Mouse (Mus musculus): ENCODE measurements around the gene Aurkb. TPM values are rescaled to one million over a fixed set of nuclear protein-coding genes. Genes with fewer than 3 reads are reported as not detected.

The Aurkb gene
- 16.9 and 19.1 TPM in 2 replicates for polyA plus RNA-seq (2012; rRNA removed)

GRCm38 (mm10) chr11:69045531-69046394 lies at the start of gene Aurkb:
Aurkb (plus strand) TSS chr11:69045647.

GRCm38 (mm10) chr11:69008182-69009121 lies 37.0 kb upstream of the Aurkb start, which contains the start of gene Pfas:
Pfas (minus strand) TSS chr11:69008460.

GRCm38 (mm10) chr11:69015644-69016441 lies 29.6 kb upstream of the Aurkb start, which contains the start of gene Ctc1:
Ctc1 (plus strand) TSS chr11:69015911.

GRCm38 (mm10) chr11:69059357-69059974 lies 14.0 kb downstream of the Aurkb start, which contains the start of gene Borcs6:
Borcs6 (plus strand) TSS chr11:69059717.

GRCm38 (mm10) chr11:69070590-69071222 lies 25.3 kb downstream of the Aurkb start, which contains the start of gene Tmem107:
Tmem107 (plus strand) TSS chr11:69070806.

GRCm38 (mm10) chr11:69088103-69088855 lies 42.8 kb downstream of the Aurkb start, which contains the start of gene Vamp2:
Vamp2 (plus strand) TSS chr11:69088490.

GRCm38 (mm10) chr11:69094697-69095429 lies 49.4 kb downstream of the Aurkb start, which contains the start of gene Per1:
Per1 (plus strand) TSS chr11:69095217.

Other genes with a start within 250 kb of the Aurkb start
- gene Ndel1, start 173.8 kb upstream of the Aurkb start, polyA plus RNA-seq (2012; rRNA removed) = 82.7 and 83.6 TPM in 2 replicates
- 0.05 and 0.34 TPM in 2 replicates for gene Rnf222, start 157.1 kb upstream of the Aurkb start, polyA plus RNA-seq (2012; rRNA removed)
- gene Rpl26, start 144.1 kb upstream of the Aurkb start, polyA plus RNA-seq (2012; rRNA removed) = 2,315 and 2,419 TPM in 2 replicates
- 3.6 and 4.3 TPM in 2 replicates for gene Odf4, start 118.6 kb upstream of the Aurkb start, polyA plus RNA-seq (2012; rRNA removed)
- 32.4 and 33.6 TPM in 2 replicates for gene Arhgef15, start 88.2 kb upstream of the Aurkb start, polyA plus RNA-seq (2012; rRNA removed)
- 2.6 and 2.7 TPM in 2 replicates for gene Slc25a35, start 77.5 kb upstream of the Aurkb start, polyA plus RNA-seq (2012; rRNA removed)
- gene Rangrf, start 70.5 kb upstream of the Aurkb start, polyA plus RNA-seq (2012; rRNA removed) = 26.9 and 31.1 TPM in 2 replicates
- 21.3 and 22.2 TPM in 2 replicates for gene Pfas, start 37.2 kb upstream of the Aurkb start, polyA plus RNA-seq (2012; rRNA removed)
- 102 and 109 TPM in 2 replicates for gene Ctc1, start 29.7 kb upstream of the Aurkb start, polyA plus RNA-seq (2012; rRNA removed)
- gene Borcs6, start 14.1 kb downstream of the Aurkb start, polyA plus RNA-seq (2012; rRNA removed) = 25.1 and 25.6 TPM in 2 replicates
- gene Tmem107, start 25.2 kb downstream of the Aurkb start, polyA plus RNA-seq (2012; rRNA removed) = 32.3 and 33.9 TPM in 2 replicates
- gene Vamp2, start 42.8 kb downstream of the Aurkb start, polyA plus RNA-seq (2012; rRNA removed) = 324 and 361 TPM in 2 replicates
- 11.5 and 13.7 TPM in 2 replicates for gene Per1, start 49.6 kb downstream of the Aurkb start, polyA plus RNA-seq (2012; rRNA removed)
- 1.6 and 1.7 TPM in 2 replicates for gene Hes7, start 74.8 kb downstream of the Aurkb start, polyA plus RNA-seq (2012; rRNA removed)
- gene 9130213A22Rik, start 76.9 kb downstream of the Aurkb start, polyA plus RNA-seq (2012; rRNA removed) = 1.2 TPM in 2 replicates
- gene Aloxe3, start 80.2 kb downstream of the Aurkb start, polyA plus RNA-seq (2012; rRNA removed) = 16.7 and 18.3 TPM in 2 replicates
- gene Alox12b, start 111.3 kb downstream of the Aurkb start, polyA plus RNA-seq (2012; rRNA removed) = 0.49 and 1.0 TPM in 2 replicates
- 0.36 and 0.44 TPM in 2 replicates for gene Alox8, start 152.2 kb downstream of the Aurkb start, polyA plus RNA-seq (2012; rRNA removed)
- gene Gucy2e, start 191.4 kb downstream of the Aurkb start, polyA plus RNA-seq (2012; rRNA removed) = 0.60 and 0.67 TPM in 2 replicates